Comparison of ENCODE assay signal across 11 mouse cellular contexts in genomic region chr9:32931266-32932005, GRCm38 (mm10).
DNase-seq lines count a peak whose midpoint lies in the region; ATAC-seq and TF ChIP-seq lines count a peak whose summit lies in the region.
"Had no signal": no experiment of that assay in that cellular context is flagged by ENCODE, and none has a peak within 500 bp of the region (broad histone marks: within the 10 kb centered on the region; RNA-seq: fewer than 3 reads in every experiment).

No protein-coding gene starts in this region.

- ATAC-seq in embryonic facial prominence, embryonic 13.5 days (ENCODE audit: insufficient number of reproducible peaks, insufficient read depth, low FRiP score, low TSS enrichment, low read depth) = peak; percentile 72
- ATAC-seq in limb, embryonic 15.5 days (ENCODE audit: insufficient number of reproducible peaks, low FRiP score, low TSS enrichment, low read depth) = peak; percentile 24; the same call in 1 of the 2 replicates
- ATAC-seq in hindbrain, postnatal 0 days = no peak

- no peak overlapping the region for H3K4me3 ChIP-seq in spleen, adult 2 months (ENCODE audit: extremely low read depth, insufficient read depth, insufficient read length)
- H3K4me3 ChIP-seq in embryonic facial prominence, embryonic 13.5 days = no peak overlapping the region
- H3K4me3 ChIP-seq in limb, embryonic 15.5 days = no peak overlapping the region
- no peak overlapping the region for H3K4me3 ChIP-seq in hindbrain, postnatal 0 days (ENCODE audit: low read length)

- no peak overlapping the region for H3K9ac ChIP-seq in embryonic facial prominence, embryonic 13.5 days
- no peak overlapping the region for H3K9ac ChIP-seq in limb, embryonic 15.5 days
- no peak overlapping the region for H3K9ac ChIP-seq in hindbrain, postnatal 0 days (replicated peaks; ENCODE audit: low read length)

- TF ChIP-seq POLR2A in spleen, adult 2 months (IDR thresholded peaks at IDR 0.05; ENCODE audit: low read depth, low read length) = no peak

- no peak for TF ChIP-seq CTCF in spleen, adult 2 months (IDR thresholded peaks at IDR 0.05; ENCODE audit: extremely low read depth, insufficient read depth, insufficient read length, insufficient replicate concordance)
- TF ChIP-seq CTCF in hindbrain, postnatal 0 days (IDR thresholded peaks at IDR 0.05; ENCODE audit: low read depth) = no peak

- H3K4me1 ChIP-seq in spleen, adult 2 months (ENCODE audit: control insufficient read depth, insufficient read depth, insufficient read length) = peaks cover 18% of the 10 kb centered on the region
- peaks cover 23% of the 10 kb centered on the region for H3K4me1 ChIP-seq in embryonic facial prominence, embryonic 13.5 days
- H3K4me1 ChIP-seq in limb, embryonic 15.5 days = peaks cover 11% of the 10 kb centered on the region
- no peaks in the 10 kb centered on the region for H3K4me1 ChIP-seq in hindbrain, postnatal 0 days (ENCODE audit: insufficient read depth, low read length)

- no peaks in the 10 kb centered on the region for H3K27me3 ChIP-seq in spleen, adult 2 months (ENCODE audit: control insufficient read depth, insufficient read depth, low read length)
- H3K27me3 ChIP-seq in embryonic facial prominence, embryonic 13.5 days = peaks cover 14% of the 10 kb centered on the region; the same call in 1 of the 2 replicates
- 0 out of 2 replicates have a peak, but pooled peaks cover 3% of the 10 kb centered on the region for H3K27me3 ChIP-seq in limb, embryonic 15.5 days
- no peaks in the 10 kb centered on the region for H3K27me3 ChIP-seq in hindbrain, postnatal 0 days (ENCODE audit: insufficient read depth, low read length)

- no peak for DNase-seq in spleen, adult 2 months (ENCODE audit: low read depth in 1 of 2, low spot score in 2 of 2)
- no peak for DNase-seq in spleen, postnatal 36 days (ENCODE audit: low spot score in 2 of 2)
- no peak for DNase-seq in adrenal gland, adult 2 months
- no peak for DNase-seq in layer of hippocampus, adult 18-20 months (ENCODE audit: low spot score in 2 of 2)
- no peak for DNase-seq in hindbrain, postnatal 0 days (ENCODE audit: low spot score)
- DNase-seq: cerebellum, adult 8-10 months; heart, postnatal 36 days; kidney, adult 18-20 months; lung, adult 18-20 months had no signal

- no peaks in the 10 kb centered on the region for H3K9me3 ChIP-seq in embryonic facial prominence, embryonic 13.5 days
- H3K9me3 ChIP-seq in limb, embryonic 15.5 days = no peaks in the 10 kb centered on the region
- H3K9me3 ChIP-seq in hindbrain, postnatal 0 days (ENCODE audit: low read length) = no peaks in the 10 kb centered on the region

- WGBS in spleen, adult 2 months = 60% methylated on average over 10 of the region's 10 CpGs
- WGBS in embryonic facial prominence, embryonic 13.5 days = 29% methylated on average over 10 of the region's 10 CpGs
- WGBS in limb, embryonic 15.5 days = 41% methylated on average over 10 of the region's 10 CpGs
- WGBS in hindbrain, postnatal 0 days = 76% methylated on average over 10 of the region's 10 CpGs

- H3K27ac ChIP-seq in spleen, adult 2 months (ENCODE audit: insufficient read depth, low read length) = peak overlapping the region; percentile 82
- peak overlapping the region; percentile 73 for H3K27ac ChIP-seq in embryonic facial prominence, embryonic 13.5 days
- H3K27ac ChIP-seq in limb, embryonic 15.5 days = peak overlapping the region; percentile 29; the same call in 1 of the 2 replicates
- H3K27ac ChIP-seq in hindbrain, postnatal 0 days = no peak overlapping the region

- peak overlapping the region; percentile 34; the same call in 1 of the 2 replicates for H3K4me2 ChIP-seq in embryonic facial prominence, embryonic 13.5 days
- no peak overlapping the region for H3K4me2 ChIP-seq in limb, embryonic 15.5 days
- H3K4me2 ChIP-seq in hindbrain, postnatal 0 days (ENCODE audit: low read depth, low read length) = no peak overlapping the region

- no peaks in the 10 kb centered on the region for H3K36me3 ChIP-seq in spleen, adult 2 months (ENCODE audit: control insufficient read depth, insufficient read depth, low read length)
- no peaks in the 10 kb centered on the region for H3K36me3 ChIP-seq in embryonic facial prominence, embryonic 13.5 days
- no peaks in the 10 kb centered on the region for H3K36me3 ChIP-seq in limb, embryonic 15.5 days
- H3K36me3 ChIP-seq in hindbrain, postnatal 0 days (ENCODE audit: insufficient read depth, low read length) = no peaks in the 10 kb centered on the region
